Mouse (Mus musculus): Measurements from ENCODE around the gene Ecpas. TPM values are rescaled to one million over a fixed set of nuclear protein-coding genes. Genes with fewer than 3 reads are reported as not detected.

Ecpas gene
- 39.8 and 55.0 TPM in 2 replicates for polyA plus RNA-seq (2014; fragmentation: Nextera tagmentation; extraction: Ambion mirVana)

DNA sequence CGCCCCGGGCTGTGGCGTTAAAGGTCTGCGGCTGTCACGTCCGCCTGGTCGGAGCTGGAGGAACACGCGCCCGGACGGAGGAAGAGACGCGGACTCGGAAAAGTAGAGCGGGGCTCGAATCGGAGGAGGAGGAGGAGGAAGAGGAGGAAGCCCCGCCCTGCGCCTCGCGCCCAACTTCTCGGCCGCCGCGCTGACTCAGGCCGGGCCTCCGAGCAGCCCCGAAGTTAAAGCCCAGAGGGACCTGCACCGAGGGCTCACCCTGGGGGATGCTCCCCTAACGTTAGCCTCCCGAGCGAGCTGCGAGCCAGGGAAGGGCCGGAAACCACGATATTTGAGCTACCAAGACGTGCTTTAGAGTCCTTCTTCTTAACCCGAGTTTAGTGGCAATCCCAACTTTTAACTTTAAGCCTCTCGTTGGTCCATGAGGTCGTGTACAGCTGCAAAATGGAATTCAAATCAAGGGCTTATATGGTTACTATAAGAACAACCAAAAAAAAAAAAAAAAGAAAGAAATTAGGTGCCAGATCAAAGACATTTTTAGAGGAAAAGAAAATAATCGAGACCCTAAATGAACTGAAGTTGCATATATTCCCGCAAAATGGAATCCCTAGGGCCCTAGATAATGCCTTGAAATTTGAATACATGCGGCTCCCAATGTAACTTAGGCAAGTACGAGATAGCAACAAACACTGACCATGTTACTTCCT, at the start of gene Ecpas:
Gene Ecpas (minus strand): TSS at position 121 of the 707 bp plus-strand sequence.
- H3K27ac ChIP-seq (replicated peaks; ENCODE audit: low read depth, low read length): peak within 1 kb of the TSS; percentile 98
- ATAC-seq (ENCODE audit: low FRiP score, low TSS enrichment): peak; percentile 44

DNA sequence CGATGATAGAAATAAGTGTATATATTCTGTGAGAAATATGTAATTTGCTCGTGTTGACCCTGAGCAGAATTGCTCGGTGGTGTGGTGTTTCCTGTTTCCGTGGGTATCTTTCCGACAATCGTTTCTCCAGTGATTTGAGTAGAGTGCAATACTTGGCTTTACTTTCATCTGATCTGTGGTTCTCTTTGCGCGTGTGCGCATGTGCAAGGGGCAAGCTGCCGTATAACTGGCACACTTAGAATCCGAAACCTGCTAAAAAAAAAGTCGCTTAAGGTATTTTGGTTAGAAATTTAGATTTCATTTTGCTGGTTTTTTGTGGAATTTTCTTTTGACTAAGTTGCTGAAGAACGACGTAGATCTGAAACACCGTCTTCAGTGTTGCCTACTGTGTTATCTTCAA, 49.2 kb upstream of the Ecpas start:
- WGBS: 95% methylated on average over 15 of the region's 15 CpGs
- Histone ChIP-seq H3K9me3 (ENCODE audit: control insufficient read depth, low read length) (no peaks in the 10 kb centered on the region), H3K4me2 (ENCODE audit: low read length) (no peak overlapping the region), H3K27me3 (ENCODE audit: control insufficient read depth, insufficient read depth, low read length) (no peaks in the 10 kb centered on the region), H3K4me1 (ENCODE audit: control insufficient read depth, insufficient read depth, low read length) (no peaks in the 10 kb centered on the region), H3K4me3 (replicated peaks; ENCODE audit: low read depth, low read length) (no peak overlapping the region), H3K9ac (replicated peaks; ENCODE audit: low read length) (no peak overlapping the region), H3K27ac (replicated peaks; ENCODE audit: low read depth, low read length) (no peak overlapping the region), H3K36me3 (ENCODE audit: control insufficient read depth, insufficient read depth, low read length) (0 out of 2 replicates have a peak, but pooled peaks cover 2% of the 10 kb centered on the region)
- ATAC-seq (ENCODE audit: low FRiP score, low TSS enrichment) (no peak), DNase-seq (no peak)

More for the DNA sequence above, at the start of gene Ecpas:
- 3% methylated on average over 43 of the region's 43 CpGs for WGBS
- H3K4me1 ChIP-seq (ENCODE audit: control insufficient read depth, insufficient read depth, low read length): 0 out of 2 replicates have a peak, but pooled peaks cover 5% of the 10 kb centered on the region
- peak within 1 kb of the TSS; percentile 86 for H3K4me3 ChIP-seq (replicated peaks; ENCODE audit: low read depth, low read length)
- H3K27me3 ChIP-seq (ENCODE audit: control insufficient read depth, insufficient read depth, low read length): no peaks in the 10 kb centered on the region
- no peaks in the 10 kb centered on the region for H3K36me3 ChIP-seq (ENCODE audit: control insufficient read depth, insufficient read depth, low read length)
- H3K9me3 ChIP-seq (ENCODE audit: control insufficient read depth, low read length): no peaks in the 10 kb centered on the region
- peak within 1 kb of the TSS; percentile 74 for H3K4me2 ChIP-seq (ENCODE audit: low read length)
- H3K9ac ChIP-seq (replicated peaks; ENCODE audit: low read length): peak within 1 kb of the TSS; percentile 95
- peak; percentile 79 for DNase-seq

DNA sequence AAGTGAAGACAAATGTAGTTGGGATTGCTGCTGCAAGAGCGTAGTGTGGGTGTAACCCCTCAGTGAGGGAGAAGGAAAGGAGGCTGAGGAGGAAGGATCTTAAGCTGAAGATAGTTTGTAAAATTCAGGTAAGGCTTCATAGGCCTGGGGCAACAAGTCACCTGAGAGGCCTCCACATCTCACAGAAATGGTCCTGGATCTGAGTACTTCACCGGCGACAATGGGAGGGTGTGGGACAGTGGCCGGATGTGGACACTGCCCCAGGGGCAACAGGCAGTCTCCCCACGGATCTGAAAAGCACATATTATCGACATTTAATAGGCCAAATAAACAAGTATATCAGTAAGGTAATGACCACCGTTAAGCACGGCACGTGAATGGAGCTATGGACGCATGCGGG, 40.1 kb upstream of the Ecpas start:
- 93% methylated on average over 11 of the region's 11 CpGs for WGBS
- no peak overlapping the region for H3K9ac ChIP-seq (replicated peaks; ENCODE audit: low read length)
- H3K36me3 ChIP-seq (ENCODE audit: control insufficient read depth, insufficient read depth, low read length): 0 out of 2 replicates have a peak, but pooled peaks cover 3% of the 10 kb centered on the region
- no peaks in the 10 kb centered on the region for H3K9me3 ChIP-seq (ENCODE audit: control insufficient read depth, low read length)
- H3K4me2 ChIP-seq (ENCODE audit: low read length): no peak overlapping the region
- no peaks in the 10 kb centered on the region for H3K4me1 ChIP-seq (ENCODE audit: control insufficient read depth, insufficient read depth, low read length)
- ATAC-seq (ENCODE audit: low FRiP score, low TSS enrichment) (no peak), DNase-seq (no peak)
- H3K27me3 ChIP-seq (ENCODE audit: control insufficient read depth, insufficient read depth, low read length): no peaks in the 10 kb centered on the region
- H3K4me3 ChIP-seq (replicated peaks; ENCODE audit: low read depth, low read length): no peak overlapping the region
- H3K27ac ChIP-seq (replicated peaks; ENCODE audit: low read depth, low read length): no peak overlapping the region

DNA sequence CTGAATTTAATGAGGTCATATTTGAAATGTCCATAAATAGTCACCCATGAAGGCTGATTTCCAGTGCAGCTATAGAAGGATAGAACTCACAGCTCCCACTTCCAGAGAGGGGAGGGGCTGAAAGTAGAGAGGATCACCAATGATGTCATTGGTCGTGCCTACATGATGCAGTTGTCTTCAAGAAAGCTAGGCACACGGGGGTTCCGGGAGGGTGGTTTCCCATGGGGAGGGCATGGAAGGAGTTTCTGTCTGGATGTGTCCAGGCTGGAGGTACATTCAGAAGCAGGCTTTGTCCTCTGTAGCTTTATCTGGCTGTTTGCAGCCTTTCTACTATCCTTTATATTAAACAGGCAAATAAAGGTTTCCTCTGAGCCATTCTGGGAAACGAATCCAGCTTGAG, 35.8 kb upstream of the Ecpas start:
- H3K4me1 ChIP-seq (ENCODE audit: control insufficient read depth, insufficient read depth, low read length): no peaks in the 10 kb centered on the region; the same call in 1 of the 2 replicates
- no peak overlapping the region for H3K4me3 ChIP-seq (replicated peaks; ENCODE audit: low read depth, low read length)
- no peak overlapping the region for H3K4me2 ChIP-seq (ENCODE audit: low read length)
- no peak overlapping the region for H3K27ac ChIP-seq (replicated peaks; ENCODE audit: low read depth, low read length)
- no peaks in the 10 kb centered on the region for H3K9me3 ChIP-seq (ENCODE audit: control insufficient read depth, low read length)
- no peak overlapping the region for H3K9ac ChIP-seq (replicated peaks; ENCODE audit: low read length)
- no peaks in the 10 kb centered on the region for H3K27me3 ChIP-seq (ENCODE audit: control insufficient read depth, insufficient read depth, low read length)
- 86% methylated on average over 4 of the region's 4 CpGs for WGBS
- ATAC-seq (ENCODE audit: low FRiP score, low TSS enrichment) (no peak), DNase-seq (no peak)
- H3K36me3 ChIP-seq (ENCODE audit: control insufficient read depth, insufficient read depth, low read length): no peaks in the 10 kb centered on the region

DNA sequence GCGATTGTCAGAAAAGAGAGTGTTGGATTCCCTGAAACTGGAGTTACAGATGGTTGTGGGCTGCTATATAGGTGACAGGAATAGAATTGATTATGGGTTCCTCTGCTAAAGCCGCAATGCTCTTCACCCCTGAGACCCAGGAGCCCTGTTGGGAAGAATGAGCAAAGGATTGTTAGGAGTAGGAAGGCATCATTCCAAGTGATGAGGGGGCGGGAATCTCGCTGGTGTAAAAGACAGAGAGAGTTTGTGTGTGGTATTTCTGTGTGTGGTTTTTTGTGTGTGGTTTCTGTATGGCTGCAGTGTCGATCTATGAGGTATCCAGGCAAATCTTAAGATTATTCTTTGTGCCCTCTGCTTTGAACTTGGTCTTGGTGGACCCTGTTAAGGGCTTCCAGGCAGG, 32.1 kb upstream of the Ecpas start:
- ATAC-seq (ENCODE audit: low FRiP score, low TSS enrichment): no peak
- Histone ChIP-seq H3K9me3 (ENCODE audit: control insufficient read depth, low read length) (no peaks in the 10 kb centered on the region), H3K36me3 (ENCODE audit: control insufficient read depth, insufficient read depth, low read length) (no peaks in the 10 kb centered on the region), H3K27ac (replicated peaks; ENCODE audit: low read depth, low read length) (no peak overlapping the region), H3K4me3 (replicated peaks; ENCODE audit: low read depth, low read length) (peak overlapping the region; percentile 66; the same call in 1 of the 2 replicates), H3K4me1 (ENCODE audit: control insufficient read depth, insufficient read depth, low read length) (no peaks in the 10 kb centered on the region; the same call in 1 of the 2 replicates), H3K27me3 (ENCODE audit: control insufficient read depth, insufficient read depth, low read length) (no peaks in the 10 kb centered on the region), H3K9ac (replicated peaks; ENCODE audit: low read length) (peak overlapping the region; percentile 62; the same call in 1 of the 2 replicates), H3K4me2 (ENCODE audit: low read length) (peak overlapping the region; percentile 86)
- WGBS: 73% methylated on average over 5 of the region's 5 CpGs
- DNase-seq: no peak

DNA sequence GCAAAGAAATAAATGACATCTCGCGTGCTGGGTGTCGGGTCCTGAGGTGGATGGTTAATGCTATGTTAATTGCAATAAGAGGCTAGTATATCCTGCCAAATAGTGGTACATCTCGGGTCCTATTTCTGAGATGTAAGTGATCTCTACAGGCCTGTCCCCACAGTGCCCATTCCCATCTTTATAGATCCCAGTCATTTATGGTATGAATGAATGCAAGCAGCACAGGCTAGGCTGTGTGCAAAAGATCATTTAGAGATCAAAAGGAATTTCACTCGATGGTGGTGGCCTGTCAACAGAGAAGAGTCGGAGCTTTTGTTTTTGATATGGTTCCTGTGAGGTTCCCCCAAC, 31.6 kb upstream of the Ecpas start:
- peak overlapping the region; percentile 66 for H3K4me3 ChIP-seq (replicated peaks; ENCODE audit: low read depth, low read length)
- no peak overlapping the region for H3K27ac ChIP-seq (replicated peaks; ENCODE audit: low read depth, low read length)
- peak; percentile 12; the same call in 1 of the 2 replicates for ATAC-seq (ENCODE audit: low FRiP score, low TSS enrichment)

DNA sequence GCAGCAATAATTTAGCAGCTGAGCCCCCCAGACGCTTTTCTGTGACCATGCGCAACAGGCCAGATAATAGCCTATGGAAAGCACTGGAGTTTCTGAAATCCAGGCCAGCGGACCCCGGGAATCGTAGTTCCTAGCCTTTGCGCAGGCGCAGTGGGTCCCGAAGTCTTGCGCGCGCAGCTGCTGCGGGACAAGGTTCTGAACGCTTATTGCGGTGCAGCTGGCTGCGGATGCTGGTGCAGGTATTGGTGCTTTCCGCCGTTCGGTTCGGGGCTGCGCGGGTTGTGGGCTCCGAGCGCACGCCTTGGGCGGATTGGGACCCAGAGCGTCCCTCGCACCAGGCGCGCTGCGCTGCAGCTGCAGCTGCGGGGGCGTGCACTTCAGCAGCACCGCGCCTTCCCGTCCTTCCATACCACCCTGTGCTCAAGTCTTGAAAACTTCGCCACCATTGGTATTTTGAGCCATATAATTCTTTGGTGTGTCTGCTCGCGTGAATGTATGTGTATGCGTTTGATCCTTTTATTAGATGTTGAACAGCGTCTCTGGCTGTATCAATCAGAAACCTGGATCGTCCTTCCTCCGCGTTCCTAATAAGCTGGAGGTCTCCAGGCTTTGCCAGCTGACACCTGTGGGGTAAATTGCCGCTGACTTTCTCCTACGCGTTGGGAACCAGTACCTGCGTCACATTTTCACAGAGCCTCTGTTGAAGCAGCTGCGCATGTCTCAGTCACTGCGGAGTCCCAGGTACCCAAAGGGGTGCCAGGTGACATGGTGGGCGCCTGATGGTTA, 31.1 kb upstream of the Ecpas start, which contains the start of gene Zkscan16:
Gene Zkscan16 (plus strand): TSS at position 209 of the 786 bp plus-strand sequence.
- no peaks in the 10 kb centered on the region for H3K36me3 ChIP-seq (ENCODE audit: control insufficient read depth, insufficient read depth, low read length)
- ATAC-seq (ENCODE audit: low FRiP score, low TSS enrichment): peak; percentile 82
- peak within 1 kb of the TSS; percentile 62 for H3K9ac ChIP-seq (replicated peaks; ENCODE audit: low read length)
- WGBS: 1% methylated on average over 50 of the region's 50 CpGs
- H3K4me3 ChIP-seq (replicated peaks; ENCODE audit: low read depth, low read length): peak within 1 kb of the TSS; percentile 66
- peak within 1 kb of the TSS; percentile 86 for H3K4me2 ChIP-seq (ENCODE audit: low read length)
- H3K27me3 ChIP-seq (ENCODE audit: control insufficient read depth, insufficient read depth, low read length): no peaks in the 10 kb centered on the region
- H3K4me1 ChIP-seq (ENCODE audit: control insufficient read depth, insufficient read depth, low read length): no peaks in the 10 kb centered on the region; the same call in 1 of the 2 replicates
- H3K27ac ChIP-seq (replicated peaks; ENCODE audit: low read depth, low read length): peak within 1 kb of the TSS; percentile 49
- peak; percentile 98 for DNase-seq
- H3K9me3 ChIP-seq (ENCODE audit: control insufficient read depth, low read length): no peaks in the 10 kb centered on the region

More for the DNA sequence above, 31.6 kb upstream of the Ecpas start:
- H3K9ac ChIP-seq (replicated peaks; ENCODE audit: low read length): peak overlapping the region; percentile 62
- H3K4me2 ChIP-seq (ENCODE audit: low read length): peak overlapping the region; percentile 86
- H3K9me3 ChIP-seq (ENCODE audit: control insufficient read depth, low read length): no peaks in the 10 kb centered on the region
- no peaks in the 10 kb centered on the region for H3K36me3 ChIP-seq (ENCODE audit: control insufficient read depth, insufficient read depth, low read length)
- H3K27me3 ChIP-seq (ENCODE audit: control insufficient read depth, insufficient read depth, low read length): no peaks in the 10 kb centered on the region
- no peak for DNase-seq
- no peaks in the 10 kb centered on the region; the same call in 1 of the 2 replicates for H3K4me1 ChIP-seq (ENCODE audit: control insufficient read depth, insufficient read depth, low read length)
- 26% methylated on average over 6 of the region's 6 CpGs for WGBS

DNA sequence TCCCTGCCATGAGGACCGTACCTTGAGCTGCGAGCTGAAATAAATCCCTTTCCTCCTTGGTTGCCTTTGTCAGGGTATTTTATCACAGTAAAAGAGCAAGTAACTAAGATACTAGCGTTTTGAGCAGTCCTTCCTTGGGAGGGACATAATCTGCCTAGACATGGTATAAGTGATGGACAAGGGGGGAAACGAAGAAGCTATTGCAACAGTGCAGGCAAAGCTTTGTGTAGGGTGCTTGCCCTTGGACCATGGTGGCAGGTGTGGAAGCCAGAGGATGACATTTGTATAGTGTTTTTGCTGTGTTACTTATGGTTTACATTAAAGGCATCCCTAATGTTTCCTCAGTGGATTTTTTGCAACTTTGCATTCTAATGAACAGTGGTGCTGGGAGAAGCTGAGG, 30.4 kb upstream of the Ecpas start:
- H3K36me3 ChIP-seq (ENCODE audit: control insufficient read depth, insufficient read depth, low read length): no peaks in the 10 kb centered on the region
- 0 out of 2 replicates have a peak overlapping the region, but pooled peaks have one; percentile 49 for H3K27ac ChIP-seq (replicated peaks; ENCODE audit: low read depth, low read length)
- H3K9ac ChIP-seq (replicated peaks; ENCODE audit: low read length): no peak overlapping the region; the same call in 1 of the 2 replicates
- 79% methylated on average over 4 of the region's 4 CpGs for WGBS
- H3K9me3 ChIP-seq (ENCODE audit: control insufficient read depth, low read length): no peaks in the 10 kb centered on the region
- 0 out of 2 replicates have a peak, but pooled peaks have one; percentile 2 for ATAC-seq (ENCODE audit: low FRiP score, low TSS enrichment)
- H3K4me2 ChIP-seq (ENCODE audit: low read length): peak overlapping the region; percentile 86
- no peaks in the 10 kb centered on the region; the same call in 1 of the 2 replicates for H3K4me1 ChIP-seq (ENCODE audit: control insufficient read depth, insufficient read depth, low read length)
- DNase-seq: no peak
- H3K27me3 ChIP-seq (ENCODE audit: control insufficient read depth, insufficient read depth, low read length): no peaks in the 10 kb centered on the region
- peak overlapping the region; percentile 66 for H3K4me3 ChIP-seq (replicated peaks; ENCODE audit: low read depth, low read length)

Measured in midbrain, embryonic 14.5 days (tissue).